17 mouse cellular contexts compared by ENCODE assay signal in genomic region chr16:49573171-49573517, GRCm38 (mm10).
DNase-seq lines count a peak whose midpoint lies in the region; ATAC-seq and TF ChIP-seq lines count a peak whose summit lies in the region.
"Had no signal": no experiment of that assay in that cellular context is flagged by ENCODE, and none has a peak within 500 bp of the region (broad histone marks: within the 10 kb centered on the region; RNA-seq: fewer than 3 reads in every experiment).

No protein-coding gene starts in this region.

- no peaks in the 10 kb centered on the region for H3K36me3 ChIP-seq in forebrain, embryonic 10.5 days (replicated peaks)
- no peaks in the 10 kb centered on the region for H3K36me3 ChIP-seq in forebrain, embryonic 12.5 days (replicated peaks)
- no peaks in the 10 kb centered on the region for H3K36me3 ChIP-seq in hindbrain, embryonic 14.5 days (replicated peaks; ENCODE audit: control insufficient read depth, insufficient read depth)
- no peaks in the 10 kb centered on the region for H3K36me3 ChIP-seq in midbrain, embryonic 15.5 days (replicated peaks)
- H3K36me3 ChIP-seq: embryonic facial prominence, embryonic 13.5 days; G1E; limb, embryonic 12.5 days had no signal

- H3K9me3 ChIP-seq in forebrain, embryonic 10.5 days: no peaks in the 10 kb centered on the region
- no peaks in the 10 kb centered on the region for H3K9me3 ChIP-seq in forebrain, embryonic 12.5 days
- no peaks in the 10 kb centered on the region for H3K9me3 ChIP-seq in hindbrain, embryonic 14.5 days (ENCODE audit: control insufficient read depth, low read length)
- no peaks in the 10 kb centered on the region for H3K9me3 ChIP-seq in midbrain, embryonic 15.5 days
- H3K9me3 ChIP-seq: embryonic facial prominence, embryonic 13.5 days; G1E; limb, embryonic 12.5 days; megakaryocyte, embryonic 14.5 days had no signal

- peaks cover 12% of the 10 kb centered on the region for H3K4me1 ChIP-seq in forebrain, embryonic 10.5 days
- peaks cover 11% of the 10 kb centered on the region for H3K4me1 ChIP-seq in forebrain, embryonic 12.5 days
- peaks cover 11% of the 10 kb centered on the region; the same call in 1 of the 2 replicates for H3K4me1 ChIP-seq in hindbrain, embryonic 14.5 days (replicated peaks; ENCODE audit: control insufficient read depth, insufficient read depth, low read length)
- H3K4me1 ChIP-seq in midbrain, embryonic 15.5 days: peaks cover 11% of the 10 kb centered on the region
- H3K4me1 ChIP-seq: limb, embryonic 12.5 days; megakaryocyte, embryonic 14.5 days had no signal

- no peak for TF ChIP-seq CTCF in left cerebral cortex, adult 2 months (IDR thresholded peaks at IDR 0.05)

- no peak overlapping the region for H3K4me3 ChIP-seq in forebrain, embryonic 10.5 days
- no peak overlapping the region for H3K4me3 ChIP-seq in forebrain, embryonic 12.5 days (replicated peaks)
- H3K4me3 ChIP-seq in hindbrain, embryonic 14.5 days (replicated peaks; ENCODE audit: low read length): no peak overlapping the region
- 0 out of 2 replicates have a peak overlapping the region, but pooled peaks have one; percentile 3 for H3K4me3 ChIP-seq in midbrain, embryonic 15.5 days
- H3K4me3 ChIP-seq in left cerebral cortex, adult 2 months: no peak overlapping the region
- H3K4me3 ChIP-seq: embryonic facial prominence, embryonic 13.5 days; limb, embryonic 12.5 days; megakaryocyte, embryonic 14.5 days had no signal

- WGBS in forebrain, embryonic 10.5 days: 62% methylated on average over 3 of the region's 3 CpGs
- WGBS in forebrain, embryonic 12.5 days: 29% methylated on average over 3 of the region's 3 CpGs
- WGBS in hindbrain, embryonic 14.5 days: 35% methylated on average over 3 of the region's 3 CpGs
- 32% methylated on average over 3 of the region's 3 CpGs for WGBS in midbrain, embryonic 15.5 days

- no peaks in the 10 kb centered on the region for H3K27me3 ChIP-seq in forebrain, embryonic 10.5 days (ENCODE audit: poor library complexity, severe bottlenecking)
- H3K27me3 ChIP-seq in forebrain, embryonic 12.5 days: no peaks in the 10 kb centered on the region
- H3K27me3 ChIP-seq in hindbrain, embryonic 14.5 days (ENCODE audit: control insufficient read depth, insufficient read depth, low read length): no peaks in the 10 kb centered on the region
- H3K27me3 ChIP-seq in midbrain, embryonic 15.5 days (replicated peaks): no peaks in the 10 kb centered on the region
- H3K27me3 ChIP-seq: embryonic facial prominence, embryonic 13.5 days; limb, embryonic 12.5 days; megakaryocyte, embryonic 14.5 days had no signal

- intact Hi-C loops in left cerebral cortex, adult 2 months (cut with DNase I): loop anchor here (5.0 kb wide), 1 partner anchor 44 kb away; no protein-coding TSS in a partner anchor
- intact Hi-C loops in left cerebral cortex, postnatal 25 days (cut with DNase I): no loop called here

- DNase-seq in forebrain, embryonic 10.5 days (ENCODE audit: extremely low spot score, low spot score): no peak
- no peak for DNase-seq in hindbrain, embryonic 14.5 days (ENCODE audit: low spot score)
- DNase-seq in left cerebral cortex, adult 2 months (ENCODE audit: extremely low spot score in 1 of 2, low spot score in 2 of 2): no peak
- DNase-seq in left cerebral cortex, adult 9 months (ENCODE audit: low spot score in 2 of 2): no peak
- no peak for DNase-seq in left cerebral cortex, postnatal 25 days (ENCODE audit: low spot score in 2 of 2)
- DNase-seq: cerebellum, postnatal 36 days; kidney, adult 11 months; layer of hippocampus, postnatal 36 days; right cerebral cortex, postnatal 25 days had no signal

- peak overlapping the region; percentile 34 for H3K4me2 ChIP-seq in forebrain, embryonic 12.5 days
- peak overlapping the region; percentile 21 for H3K4me2 ChIP-seq in hindbrain, embryonic 14.5 days (replicated peaks)
- H3K4me2 ChIP-seq in midbrain, embryonic 15.5 days: peak overlapping the region; percentile 25
- H3K4me2 ChIP-seq: embryonic facial prominence, embryonic 13.5 days; limb, embryonic 12.5 days had no signal

- peak overlapping the region; percentile 51; the same call in 1 of the 2 replicates for H3K27ac ChIP-seq in forebrain, embryonic 10.5 days
- no peak overlapping the region for H3K27ac ChIP-seq in forebrain, embryonic 12.5 days
- H3K27ac ChIP-seq in hindbrain, embryonic 14.5 days: no peak overlapping the region
- no peak overlapping the region for H3K27ac ChIP-seq in midbrain, embryonic 15.5 days
- no peak overlapping the region for H3K27ac ChIP-seq in left cerebral cortex, adult 2 months
- H3K27ac ChIP-seq: embryonic facial prominence, embryonic 13.5 days; kidney, postnatal 0 days; limb, embryonic 12.5 days; liver, embryonic 14.5 days had no signal

- ATAC-seq in forebrain, embryonic 12.5 days (ENCODE audit: low FRiP score): peak; percentile 66; the same call in 1 of the 2 replicates
- ATAC-seq in hindbrain, embryonic 14.5 days (ENCODE audit: low FRiP score): peak; percentile 51; the same call in 1 of the 2 replicates
- peak; percentile 52; the same call in 1 of the 2 replicates for ATAC-seq in midbrain, embryonic 15.5 days (replicated peaks)

- H3K9ac ChIP-seq in forebrain, embryonic 12.5 days: no peak overlapping the region
- H3K9ac ChIP-seq in hindbrain, embryonic 14.5 days: no peak overlapping the region
- no peak overlapping the region for H3K9ac ChIP-seq in midbrain, embryonic 15.5 days
- H3K9ac ChIP-seq: embryonic facial prominence, embryonic 13.5 days; limb, embryonic 12.5 days; liver, embryonic 14.5 days had no signal
